Mouse (Mus musculus) megakaryocyte-erythroid progenitor cell, adult 5 weeks (primary cell): ENCODE results near the gene Fndc1. TPM values are rescaled to one million over a fixed set of nuclear protein-coding genes. Genes with fewer than 3 reads are reported as not detected.

Source experiments
- polyA plus RNA-seq: library from polyadenylated mRNA; stranded (reverse); fragments of >175 nt; gene quantifications from 2 replicates; pipeline ENCODE4 v1.2.3, GENCODE M21; 2012

The Fndc1 gene
- polyA plus RNA-seq: 0.01 and 0.30 TPM in 2 replicates

GRCm38 (mm10) chr17:7826819-7827515, at the start of gene Fndc1:
Gene Fndc1, minus strand, starts transcription at chr17:7827302.

Other genes starting within 250 kb of the Fndc1 start
- 3.2 and 3.3 TPM in 2 replicates for gene Tagap, start 98.7 kb upstream of the Fndc1 start, polyA plus RNA-seq
- gene Rsph3a, start 118.3 kb upstream of the Fndc1 start, polyA plus RNA-seq: 114 and 125 TPM in 2 replicates